Mouse (Mus musculus) cortical plate, adult 2 months (tissue): Measurements from ENCODE around the gene Gabbr2. TPM values are rescaled to one million over a fixed set of nuclear protein-coding genes. Genes with fewer than 3 reads are reported as not detected.

Source experiments
- H3K27ac ChIP-seq: fragments of 200-500 bp; 2 replicates; pipeline ENCODE4 v1.5.1; 2012; ENCODE audit warnings: low read length, control low read depth, inconsistent platforms; ENCODE audit not compliant: insufficient read depth
- H3K4me1 ChIP-seq: fragments of 200-500 bp; 2 replicates; pipeline ENCODE4 v1.6.1; 2011; ENCODE audit warnings: low read length; ENCODE audit not compliant: control insufficient read depth, insufficient read depth
- H3K4me3 ChIP-seq: fragments of 200-500 bp; 2 replicates; pipeline ENCODE4 v1.5.1; 2011; ENCODE audit warnings: mild to moderate bottlenecking, low read length, control low read depth; ENCODE audit not compliant: insufficient read depth
- CTCF ChIP-seq: fragments of 200-500 bp; IDR thresholded peaks from 2 replicates; pipeline ENCODE4 v1.5.1; 2011; ENCODE audit warnings: mild to moderate bottlenecking, control low read depth, low read length; ENCODE audit not compliant: insufficient read depth; ENCODE audit errors: extremely low read depth
- POLR2A ChIP-seq: fragments of 200-500 bp; IDR thresholded peaks from 2 replicates; pipeline ENCODE4 v1.6.1; 2011; ENCODE audit warnings: mild to moderate bottlenecking, low read length, control low read depth; ENCODE audit not compliant: insufficient read depth; ENCODE audit errors: extremely low read depth
- polyA plus RNA-seq: library from polyadenylated mRNA; depleted of rRNA; stranded (reverse); fragments of >200 nt; gene quantifications from 2 replicates; pipeline ENCODE4 v1.2.3, GENCODE M21; 2012

The Gabbr2 gene
- polyA plus RNA-seq, 1 experiment = 139 TPM

- H3K4me3 ChIP-seq = no peak overlapping the region
- TF ChIP-seq POLR2A = no peak
- no peak for TF ChIP-seq CTCF
- H3K4me1 ChIP-seq = peaks cover 5% of the 10 kb centered on the region; the same call in 1 of the 2 replicates
- no peak overlapping the region for H3K27ac ChIP-seq
These were observed 273.0 kb downstream of the Gabbr2 start for GRCm38 (mm10) chr4:46718624-46719023.

- Histone ChIP-seq H3K27ac (no peak overlapping the region), H3K4me1 (peaks cover 6% of the 10 kb centered on the region), H3K4me3 (no peak overlapping the region)
- TF ChIP-seq POLR2A (no peak), CTCF (no peak)
These were observed 274.5 kb downstream of the Gabbr2 start for GRCm38 (mm10) chr4:46717156-46717555.

- no peak overlapping the region for H3K27ac ChIP-seq
- peaks cover 12% of the 10 kb centered on the region for H3K4me1 ChIP-seq
- no peak overlapping the region for H3K4me3 ChIP-seq
- TF ChIP-seq POLR2A (no peak), CTCF (no peak)
These were observed 275.3 kb downstream of the Gabbr2 start for GRCm38 (mm10) chr4:46716361-46716760.

- no peak for TF ChIP-seq CTCF
- no peak for TF ChIP-seq POLR2A
- Histone ChIP-seq H3K4me1 (peaks cover 17% of the 10 kb centered on the region), H3K4me3 (no peak overlapping the region), H3K27ac (peak overlapping the region; percentile 67)
These were observed 281.1 kb downstream of the Gabbr2 start for GRCm38 (mm10) chr4:46710523-46710922.

- no peak for TF ChIP-seq CTCF
- TF ChIP-seq POLR2A = no peak
- Histone ChIP-seq H3K4me3 (no peak overlapping the region), H3K27ac (0 out of 2 replicates have a peak overlapping the region, but pooled peaks have one; percentile 67), H3K4me1 (peaks cover 17% of the 10 kb centered on the region)
These were observed 281.7 kb downstream of the Gabbr2 start for GRCm38 (mm10) chr4:46710018-46710417.

- H3K27ac ChIP-seq = no peak overlapping the region
- TF ChIP-seq POLR2A (no peak), CTCF (no peak)
- peaks cover 17% of the 10 kb centered on the region for H3K4me1 ChIP-seq
- no peak overlapping the region for H3K4me3 ChIP-seq
These were observed 282.2 kb downstream of the Gabbr2 start for GRCm38 (mm10) chr4:46709492-46709891.

- peaks cover 6% of the 10 kb centered on the region for H3K4me1 ChIP-seq
- peak; percentile 27; the same call in 1 of the 2 replicates for TF ChIP-seq CTCF
- TF ChIP-seq POLR2A = no peak
- no peak overlapping the region for H3K4me3 ChIP-seq
- H3K27ac ChIP-seq = no peak overlapping the region
These were observed 285.9 kb downstream of the Gabbr2 start for GRCm38 (mm10) chr4:46705739-46706138.

- TF ChIP-seq POLR2A (no peak), CTCF (no peak)
- H3K4me3 ChIP-seq = no peak overlapping the region
These were observed 288.5 kb downstream of the Gabbr2 start for GRCm38 (mm10) chr4:46703146-46703545.

GRCm38 (mm10) chr4:46700223-46700651 lies 291.4 kb downstream of the Gabbr2 start:
- H3K4me1 ChIP-seq = peaks cover 2% of the 10 kb centered on the region
- no peak overlapping the region for H3K4me3 ChIP-seq
- H3K27ac ChIP-seq = no peak overlapping the region
- TF ChIP-seq POLR2A (no peak), CTCF (no peak)

More at GRCm38 (mm10) chr4:46703146-46703545, 288.5 kb downstream of the Gabbr2 start:
- Histone ChIP-seq H3K27ac (no peak overlapping the region), H3K4me1 (peaks cover 2% of the 10 kb centered on the region)

GRCm38 (mm10) chr4:46696467-46696866 lies 295.2 kb downstream of the Gabbr2 start:
- TF ChIP-seq CTCF (no peak), POLR2A (no peak)
- H3K27ac ChIP-seq = no peak overlapping the region
- H3K4me3 ChIP-seq = no peak overlapping the region
- H3K4me1 ChIP-seq = peaks cover 2% of the 10 kb centered on the region
